18 mouse cellular contexts compared by ENCODE assay signal in the genomic region with DNA sequence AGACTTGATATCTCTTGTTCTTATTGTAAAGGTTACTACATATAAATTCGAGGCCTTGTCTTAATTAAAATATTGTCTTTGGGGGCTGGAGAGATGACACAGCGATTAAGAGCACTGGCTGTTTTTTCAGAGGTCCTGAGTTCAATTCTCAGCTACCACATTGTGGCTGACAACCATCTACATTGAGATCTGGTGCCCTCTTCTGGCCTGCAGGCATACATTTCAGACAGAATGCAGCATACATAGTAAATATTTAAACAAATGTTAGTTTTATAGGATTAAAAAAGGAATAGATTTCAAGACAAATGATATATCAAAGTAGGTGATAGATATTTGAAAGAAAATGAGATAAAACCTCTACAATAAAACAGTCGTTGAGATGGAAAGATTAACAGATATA. TPM values are rescaled to one million over a fixed set of nuclear protein-coding genes. Genes with fewer than 3 reads are reported as not detected.
"Had no signal": no experiment of that assay in that cellular context is flagged by ENCODE, and none has a peak within 500 bp of the region (broad histone marks: within the 10 kb centered on the region; RNA-seq: fewer than 3 reads in every experiment).

No protein-coding gene starts in this region.

- H3K27me3 ChIP-seq: liver, embryonic 12.5 days; lung, embryonic 15.5 days; midbrain, embryonic 13.5 days; neural tube, embryonic 12.5 days had no signal

- ATAC-seq: liver, embryonic 12.5 days; liver, postnatal 0 days; midbrain, embryonic 13.5 days had no signal

- H3K4me3 ChIP-seq: limb, embryonic 10.5 days; liver, embryonic 12.5 days; lung, embryonic 15.5 days; midbrain, embryonic 13.5 days; neural tube, embryonic 12.5 days had no signal

- H3K27ac ChIP-seq: limb, embryonic 10.5 days; liver, embryonic 12.5 days; lung, embryonic 15.5 days; midbrain, embryonic 13.5 days; neural tube, embryonic 12.5 days had no signal

- H3K9me3 ChIP-seq: limb, embryonic 10.5 days; liver, embryonic 12.5 days; lung, embryonic 15.5 days; midbrain, embryonic 13.5 days; neural tube, embryonic 12.5 days had no signal

- H3K9ac ChIP-seq: liver, embryonic 12.5 days; liver, postnatal 0 days; lung, embryonic 15.5 days; midbrain, embryonic 13.5 days; neural tube, embryonic 12.5 days had no signal

- DNase-seq: kidney, adult 18-20 months; kidney, postnatal 25 days; liver, postnatal 0 days; lung, postnatal 36 days; thymus, adult 2 months; thymus, postnatal 25 days had no signal

- H3K4me2 ChIP-seq: liver, embryonic 12.5 days; lung, embryonic 15.5 days; midbrain, embryonic 13.5 days; neural tube, embryonic 12.5 days had no signal

RNA-seq across cellular contexts. Expression of a gene that starts 20.0 kb away (rescaled TPM):
- total RNA-seq: megakaryocyte progenitor cell, adult 5-6 weeks; monocyte, adult 5-6 weeks; neutrophil, adult 5-6 weeks had no signal
- polyA plus RNA-seq: limb, embryonic 10.5 days; limb, embryonic 14.5 days; liver, embryonic 12.5 days; liver, postnatal 0 days; lung, embryonic 15.5 days; stomach, embryonic 14.5 days; testis, adult 2 months; thymus, adult 2 months; urinary bladder, adult 2 months had no signal
